Mouse (Mus musculus): Measurements from ENCODE around the gene Dip2b. TPM values are rescaled to one million over a fixed set of nuclear protein-coding genes. Genes with fewer than 3 reads are reported as not detected.

The Dip2b gene
- polyA plus RNA-seq, 1 experiment from 2014 or later, result 15.0 TPM

DNA sequence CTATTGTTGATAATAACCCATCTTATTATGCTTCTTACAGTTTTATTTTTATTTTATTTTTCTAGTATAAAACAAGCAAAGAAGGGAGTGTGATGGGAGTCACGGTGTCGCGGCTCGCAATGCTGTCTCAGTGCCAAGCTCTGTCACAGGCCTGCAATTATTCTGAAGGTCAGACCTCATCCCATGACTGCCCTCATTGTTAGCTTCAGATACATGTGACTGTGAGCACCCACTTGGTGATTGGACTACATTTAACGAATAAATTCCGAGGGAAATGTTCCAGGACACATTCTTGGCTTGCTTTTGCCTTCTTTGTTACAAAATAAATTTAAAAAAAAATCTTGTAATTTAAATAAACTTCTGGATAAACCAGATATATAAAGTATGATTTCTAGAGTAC lies 129.3 kb downstream of the Dip2b start:
- Histone ChIP-seq H3K36me3 (peaks cover 58% of the 10 kb centered on the region), H3K9ac (no peak overlapping the region), H3K9me3 (no peaks in the 10 kb centered on the region), H3K4me2 (replicated peaks) (no peak overlapping the region), H3K27me3 (no peaks in the 10 kb centered on the region), H3K27ac (no peak overlapping the region), H3K4me3 (no peak overlapping the region), H3K4me1 (no peaks in the 10 kb centered on the region)
- 83% methylated on average over 6 of the region's 6 CpGs for WGBS
- ATAC-seq (ENCODE audit: insufficient number of reproducible peaks, insufficient read depth, low FRiP score, low TSS enrichment), result no peak

DNA sequence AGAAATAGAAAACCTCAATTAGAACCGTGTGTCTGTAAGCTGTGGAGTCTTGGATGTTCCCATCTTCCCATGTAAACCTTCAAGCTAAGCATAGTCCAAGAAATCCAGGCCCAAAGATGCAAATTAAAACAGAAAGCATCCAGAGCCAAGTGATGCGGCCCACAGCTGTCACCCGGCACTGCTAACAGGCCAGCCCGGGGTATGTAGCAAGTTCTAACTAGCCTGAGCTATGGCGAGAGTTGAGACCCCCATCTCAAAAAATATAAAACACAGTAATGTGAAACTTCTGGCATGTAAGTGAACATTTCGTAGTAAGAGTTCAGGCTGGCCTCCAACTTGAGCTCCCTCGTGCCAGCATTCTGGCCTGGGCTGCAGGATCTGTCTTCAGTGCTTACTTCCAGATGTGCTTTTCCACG lies 129.7 kb downstream of the Dip2b start:
- H3K9ac ChIP-seq, result no peak overlapping the region
- no peaks in the 10 kb centered on the region for H3K9me3 ChIP-seq
- no peak overlapping the region for H3K4me2 ChIP-seq (replicated peaks)
- H3K27ac ChIP-seq, result peak overlapping the region; percentile 4; the same call in 1 of the 2 replicates
- H3K36me3 ChIP-seq, result peaks cover 61% of the 10 kb centered on the region
- 77% methylated on average over 8 of the region's 8 CpGs for WGBS
- no peaks in the 10 kb centered on the region for H3K27me3 ChIP-seq
- ATAC-seq (ENCODE audit: insufficient number of reproducible peaks, insufficient read depth, low FRiP score, low TSS enrichment), result no peak
- no peak overlapping the region for H3K4me3 ChIP-seq
- H3K4me1 ChIP-seq, result no peaks in the 10 kb centered on the region

DNA sequence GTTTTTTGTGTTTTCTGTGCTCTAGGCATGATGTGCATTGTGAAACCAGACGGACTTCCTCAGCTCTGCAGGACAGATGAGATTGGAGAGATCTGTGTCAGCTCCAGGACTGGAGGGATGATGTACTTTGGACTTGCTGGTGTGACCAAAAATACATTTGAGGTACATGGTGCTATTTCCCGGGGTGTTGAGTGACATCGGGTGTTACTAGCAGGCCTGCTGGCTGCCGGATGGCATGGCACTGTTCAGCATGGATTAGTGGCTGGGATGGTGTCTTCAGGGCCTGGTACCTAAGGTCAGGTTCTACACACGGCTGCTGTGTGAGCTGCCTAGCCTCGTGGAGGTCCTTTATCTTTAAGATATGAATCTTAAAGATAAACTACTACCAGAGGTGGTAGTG lies 136.7 kb downstream of the Dip2b start:
- Histone ChIP-seq H3K9me3 (no peaks in the 10 kb centered on the region), H3K9ac (no peak overlapping the region), H3K27ac (no peak overlapping the region), H3K4me1 (no peaks in the 10 kb centered on the region), H3K36me3 (peaks cover 57% of the 10 kb centered on the region), H3K4me2 (replicated peaks) (no peak overlapping the region), H3K4me3 (no peak overlapping the region), H3K27me3 (no peaks in the 10 kb centered on the region)
- no peak for ATAC-seq (ENCODE audit: insufficient number of reproducible peaks, insufficient read depth, low FRiP score, low TSS enrichment)
- WGBS, result 90% methylated on average over 6 of the region's 6 CpGs

DNA sequence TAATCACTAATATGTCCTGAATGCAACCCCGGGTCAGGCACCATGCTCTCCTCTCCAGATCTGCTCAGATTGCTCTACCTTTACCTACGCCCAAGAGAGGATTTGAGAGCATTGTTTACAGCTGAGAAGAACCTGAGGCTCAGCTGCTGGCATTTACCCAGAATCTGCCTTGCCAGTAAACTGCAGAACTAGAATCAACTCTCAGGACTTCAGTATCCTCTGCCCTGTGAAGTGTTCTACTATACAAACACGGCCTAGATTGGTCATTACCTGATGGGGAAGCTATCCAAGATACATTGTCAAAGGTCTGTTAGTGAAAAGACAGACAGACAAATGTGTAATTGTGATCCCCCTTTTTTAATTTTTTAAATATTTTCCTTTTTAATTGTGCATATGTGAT lies 138.7 kb downstream of the Dip2b start:
- no peak for ATAC-seq (ENCODE audit: insufficient number of reproducible peaks, insufficient read depth, low FRiP score, low TSS enrichment)
- H3K27me3 ChIP-seq, result no peaks in the 10 kb centered on the region
- WGBS, result 88% methylated on average over 3 of the region's 3 CpGs

DNA sequence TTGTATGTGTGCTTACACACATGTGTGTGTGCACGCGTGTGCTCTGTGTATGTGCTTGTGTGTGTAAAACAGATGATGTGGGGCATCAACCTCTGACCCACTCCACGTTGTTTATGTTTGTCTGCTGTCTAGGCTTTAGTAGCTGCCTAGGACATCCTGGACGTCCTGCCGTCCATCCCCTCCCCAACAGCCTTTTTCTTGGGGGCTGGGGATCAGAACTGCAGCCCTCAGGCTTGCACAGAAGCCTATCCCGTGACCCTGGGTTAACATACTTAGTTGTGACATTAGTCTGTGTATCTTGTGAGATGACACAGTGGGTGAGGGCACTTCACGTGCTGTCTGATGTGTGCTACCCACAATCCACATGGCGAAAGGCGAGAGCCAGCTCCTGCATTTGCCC lies 139.1 kb downstream of the Dip2b start:
- Histone ChIP-seq H3K27me3 (no peaks in the 10 kb centered on the region), H3K4me3 (no peak overlapping the region), H3K4me1 (no peaks in the 10 kb centered on the region), H3K27ac (no peak overlapping the region), H3K4me2 (replicated peaks) (no peak overlapping the region), H3K9ac (no peak overlapping the region), H3K9me3 (no peaks in the 10 kb centered on the region), H3K36me3 (peaks cover 55% of the 10 kb centered on the region)
- no peak for ATAC-seq (ENCODE audit: insufficient number of reproducible peaks, insufficient read depth, low FRiP score, low TSS enrichment)
- WGBS, result 87% methylated on average over 9 of the region's 9 CpGs

More for the DNA sequence above, 138.7 kb downstream of the Dip2b start:
- Histone ChIP-seq H3K36me3 (peaks cover 56% of the 10 kb centered on the region), H3K9ac (no peak overlapping the region), H3K4me2 (replicated peaks) (no peak overlapping the region), H3K27ac (no peak overlapping the region), H3K9me3 (no peaks in the 10 kb centered on the region), H3K4me1 (no peaks in the 10 kb centered on the region), H3K4me3 (no peak overlapping the region)

DNA sequence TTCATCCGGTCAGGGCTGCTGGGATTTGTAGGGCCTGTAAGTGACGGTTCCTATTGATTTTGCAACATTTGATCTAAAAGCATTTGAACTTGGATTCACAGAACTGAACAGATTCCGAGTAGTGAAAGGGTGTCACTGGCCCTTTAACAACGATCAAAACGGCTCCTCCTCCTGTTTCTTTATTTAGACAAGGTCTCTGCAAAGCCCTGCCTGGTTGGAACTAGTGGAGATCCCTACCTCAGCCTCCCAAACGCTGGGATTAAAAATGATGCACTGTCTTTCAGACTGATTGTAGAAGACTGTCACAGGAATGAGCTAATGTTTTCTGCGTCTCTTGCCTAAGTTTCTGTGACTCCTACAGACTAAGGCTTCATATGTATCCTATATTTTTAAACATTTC lies 140.0 kb downstream of the Dip2b start:
- WGBS, result 74% methylated on average over 7 of the region's 7 CpGs
- peaks cover 55% of the 10 kb centered on the region for H3K36me3 ChIP-seq

DNA sequence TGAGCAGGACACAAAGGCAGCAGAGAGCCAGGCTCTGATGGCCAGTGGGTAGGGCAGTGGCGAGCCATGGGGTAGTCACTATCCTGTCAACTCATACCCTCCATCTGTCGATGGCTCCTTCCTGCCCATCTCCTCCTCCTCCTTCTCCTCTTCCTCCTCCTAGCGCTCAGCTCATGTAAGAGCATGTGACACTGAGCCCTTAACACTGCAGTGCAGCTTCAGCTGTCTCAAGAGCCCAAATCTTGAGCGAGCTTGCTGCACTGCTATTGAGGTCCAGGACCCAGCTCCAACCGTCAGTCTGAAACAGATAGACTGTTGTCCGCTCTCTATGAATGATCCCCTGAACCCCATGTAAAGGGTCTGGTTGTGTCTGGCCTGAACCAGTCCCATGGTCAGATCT lies 141.2 kb downstream of the Dip2b start:
- H3K36me3 ChIP-seq, result peaks cover 55% of the 10 kb centered on the region
- 90% methylated on average over 6 of the region's 6 CpGs for WGBS
- no peak overlapping the region for H3K27ac ChIP-seq
- no peaks in the 10 kb centered on the region for H3K27me3 ChIP-seq
- H3K9ac ChIP-seq, result no peak overlapping the region
- H3K4me1 ChIP-seq, result no peaks in the 10 kb centered on the region
- H3K4me2 ChIP-seq (replicated peaks), result no peak overlapping the region
- no peak overlapping the region for H3K4me3 ChIP-seq
- no peak for ATAC-seq (ENCODE audit: insufficient number of reproducible peaks, insufficient read depth, low FRiP score, low TSS enrichment)
- H3K9me3 ChIP-seq, result no peaks in the 10 kb centered on the region

More for the DNA sequence above, 140.0 kb downstream of the Dip2b start:
- no peak overlapping the region for H3K27ac ChIP-seq
- H3K27me3 ChIP-seq, result no peaks in the 10 kb centered on the region
- H3K4me3 ChIP-seq, result no peak overlapping the region
- no peak overlapping the region for H3K4me2 ChIP-seq (replicated peaks)
- no peak for ATAC-seq (ENCODE audit: insufficient number of reproducible peaks, insufficient read depth, low FRiP score, low TSS enrichment)
- H3K9ac ChIP-seq, result no peak overlapping the region
- H3K4me1 ChIP-seq, result no peaks in the 10 kb centered on the region
- no peaks in the 10 kb centered on the region for H3K9me3 ChIP-seq

DNA sequence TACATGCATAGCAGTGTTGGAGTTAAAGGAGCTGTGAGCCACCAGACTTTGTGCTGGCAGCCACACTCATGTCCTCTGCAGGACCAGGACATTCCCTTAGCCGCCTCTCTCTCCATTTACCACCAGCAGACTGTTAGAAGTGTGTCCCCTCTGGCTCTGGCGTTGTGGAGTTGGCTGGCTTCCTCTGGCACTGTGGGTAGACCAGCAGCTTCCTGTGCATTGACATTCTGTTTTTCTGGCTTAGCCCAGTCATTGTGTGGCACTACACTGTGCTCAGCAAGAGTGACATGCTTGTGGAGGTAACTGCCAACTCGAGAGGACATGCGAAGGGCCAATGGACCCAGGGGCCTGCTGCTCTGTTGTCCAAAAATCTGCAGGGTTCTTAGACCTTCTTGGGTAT lies 141.8 kb downstream of the Dip2b start:
- 89% methylated on average over 4 of the region's 4 CpGs for WGBS
- Histone ChIP-seq H3K27me3 (no peaks in the 10 kb centered on the region), H3K9ac (no peak overlapping the region), H3K27ac (no peak overlapping the region), H3K4me2 (replicated peaks) (no peak overlapping the region), H3K9me3 (no peaks in the 10 kb centered on the region), H3K36me3 (peaks cover 58% of the 10 kb centered on the region), H3K4me3 (no peak overlapping the region), H3K4me1 (no peaks in the 10 kb centered on the region)
- ATAC-seq (ENCODE audit: insufficient number of reproducible peaks, insufficient read depth, low FRiP score, low TSS enrichment), result no peak

DNA sequence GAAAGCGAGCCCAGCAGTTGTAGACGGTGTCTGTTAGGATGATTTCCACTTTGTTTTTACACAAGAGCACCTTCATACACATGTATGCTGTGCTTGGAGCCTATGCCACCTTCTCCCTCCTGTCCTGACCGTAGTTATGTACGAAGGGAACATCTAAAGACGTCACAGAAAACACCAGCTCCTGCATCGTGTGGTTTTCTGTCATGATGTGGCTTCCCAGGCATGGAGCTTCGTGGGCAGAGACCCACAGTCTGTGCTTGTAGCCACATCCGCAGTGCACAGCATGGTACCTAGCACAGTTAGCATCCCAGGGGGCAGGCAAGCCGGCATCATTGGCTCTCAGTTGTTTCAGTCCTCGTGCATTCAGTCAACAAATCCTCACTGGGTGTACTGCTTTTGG lies 143.4 kb downstream of the Dip2b start:
- Histone ChIP-seq H3K9me3 (no peaks in the 10 kb centered on the region), H3K9ac (no peak overlapping the region), H3K4me2 (replicated peaks) (no peak overlapping the region), H3K27me3 (no peaks in the 10 kb centered on the region), H3K27ac (no peak overlapping the region), H3K4me3 (no peak overlapping the region), H3K36me3 (peaks cover 68% of the 10 kb centered on the region), H3K4me1 (no peaks in the 10 kb centered on the region)
- ATAC-seq (ENCODE audit: insufficient number of reproducible peaks, insufficient read depth, low FRiP score, low TSS enrichment), result no peak
- 84% methylated on average over 10 of the region's 10 CpGs for whole genome bisulfite sequencing

DNA sequence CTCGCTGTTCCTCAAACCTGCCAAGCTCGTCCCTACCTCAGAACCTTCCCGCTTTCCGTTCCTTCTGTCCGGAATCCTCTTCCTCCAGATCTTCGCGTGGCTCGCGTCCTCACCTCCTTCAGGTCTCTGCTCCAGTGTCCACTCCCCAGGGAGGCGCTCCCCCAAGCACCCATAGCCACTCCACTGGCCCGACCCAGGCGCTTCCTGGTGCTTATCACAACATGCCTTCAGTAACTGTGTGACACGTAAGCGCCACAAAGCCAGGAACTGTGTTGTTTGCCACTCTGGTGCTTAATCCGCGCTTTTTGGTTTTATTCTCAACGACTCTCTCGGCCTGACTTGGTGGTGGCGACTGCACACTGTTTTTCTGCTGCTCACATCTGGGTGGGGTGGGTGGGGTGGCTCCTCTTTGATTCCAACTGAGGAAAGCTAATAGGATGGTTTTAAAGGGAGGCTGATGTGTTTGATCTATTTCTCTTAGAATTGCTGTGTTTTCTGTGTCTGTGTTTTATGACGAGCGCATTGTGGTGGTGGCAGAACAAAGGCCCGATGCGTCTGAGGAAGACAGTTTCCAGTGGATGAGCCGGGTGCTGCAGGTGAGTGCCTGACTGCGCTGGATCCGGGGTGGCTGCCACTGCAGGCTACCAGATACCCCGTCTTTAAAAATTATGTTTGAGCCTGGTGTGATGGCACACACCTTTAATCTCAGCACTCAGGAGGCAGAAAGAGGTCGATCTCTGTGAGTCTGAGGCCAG lies 144.2 kb downstream of the Dip2b start:
- WGBS, result 90% methylated on average over 28 of the region's 28 CpGs
- no peak overlapping the region for H3K4me3 ChIP-seq
- H3K9ac ChIP-seq, result no peak overlapping the region
- H3K36me3 ChIP-seq, result peaks cover 73% of the 10 kb centered on the region
- no peaks in the 10 kb centered on the region for H3K9me3 ChIP-seq
- H3K27ac ChIP-seq, result no peak overlapping the region
- no peaks in the 10 kb centered on the region for H3K27me3 ChIP-seq
- ATAC-seq (ENCODE audit: insufficient number of reproducible peaks, insufficient read depth, low FRiP score, low TSS enrichment), result no peak
- H3K4me2 ChIP-seq (replicated peaks), result no peak overlapping the region
- no peaks in the 10 kb centered on the region for H3K4me1 ChIP-seq

DNA sequence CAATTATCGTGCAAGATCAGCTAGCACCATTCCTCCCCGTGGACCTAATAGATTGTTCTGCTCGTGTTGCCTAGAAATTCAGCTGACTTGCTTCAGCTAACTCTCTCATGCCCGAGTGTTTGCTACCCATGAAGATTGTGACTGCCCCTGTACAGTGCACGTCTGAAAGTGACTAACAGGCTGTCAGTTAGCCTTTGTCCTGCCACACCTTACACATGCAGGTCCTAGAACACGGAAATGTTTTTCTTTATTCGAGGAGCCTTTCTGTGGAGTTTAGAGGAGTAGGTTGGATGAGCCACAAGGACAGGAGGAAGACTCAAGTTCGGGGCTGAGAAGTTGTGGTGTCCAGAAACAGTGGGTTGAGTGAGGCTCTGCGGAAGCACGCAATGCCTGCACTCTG lies 145.0 kb downstream of the Dip2b start:
- Histone ChIP-seq H3K27me3 (no peaks in the 10 kb centered on the region), H3K4me1 (no peaks in the 10 kb centered on the region), H3K9ac (no peak overlapping the region), H3K27ac (no peak overlapping the region), H3K36me3 (peaks cover 74% of the 10 kb centered on the region), H3K9me3 (no peaks in the 10 kb centered on the region), H3K4me3 (no peak overlapping the region), H3K4me2 (replicated peaks) (no peak overlapping the region)
- WGBS, result 88% methylated on average over 10 of the region's 10 CpGs
- ATAC-seq (ENCODE audit: insufficient number of reproducible peaks, insufficient read depth, low FRiP score, low TSS enrichment), result no peak

DNA sequence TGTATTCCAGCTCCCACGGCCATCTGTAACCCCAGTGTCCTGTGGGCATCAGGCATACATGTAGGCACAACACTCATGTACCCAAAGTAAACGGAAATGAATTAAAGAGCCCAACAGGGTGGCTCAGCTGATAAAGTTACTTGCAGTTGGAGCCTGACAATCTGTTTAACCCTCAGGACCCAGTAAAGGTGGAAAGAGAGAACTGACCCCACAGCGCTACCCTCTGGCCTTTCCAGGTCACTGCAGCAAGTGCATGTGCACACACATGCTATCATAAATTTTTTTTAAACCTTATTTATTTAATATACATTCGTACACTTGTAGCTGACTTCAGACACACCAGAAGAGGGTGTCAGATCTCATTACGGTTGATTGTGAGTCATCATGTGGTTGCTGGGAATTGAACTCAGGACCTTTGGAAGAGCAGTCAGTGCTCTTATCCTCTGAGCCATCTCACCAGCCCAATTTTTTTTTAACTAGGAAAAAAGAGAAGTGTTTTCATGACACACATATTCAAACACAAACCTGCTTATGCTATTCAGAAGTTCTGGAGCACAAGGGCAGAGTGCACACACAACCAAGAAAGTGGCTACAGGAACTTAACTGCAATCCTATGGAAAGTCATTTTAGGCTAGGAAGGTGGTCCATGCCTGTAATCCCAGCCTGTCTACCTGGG lies 146.5 kb downstream of the Dip2b start:
- ATAC-seq (ENCODE audit: insufficient number of reproducible peaks, insufficient read depth, low FRiP score, low TSS enrichment), result no peak
- Histone ChIP-seq H3K4me1 (no peaks in the 10 kb centered on the region), H3K9ac (no peak overlapping the region), H3K27me3 (no peaks in the 10 kb centered on the region), H3K4me2 (replicated peaks) (no peak overlapping the region), H3K4me3 (no peak overlapping the region), H3K36me3 (peaks cover 83% of the 10 kb centered on the region), H3K9me3 (no peaks in the 10 kb centered on the region), H3K27ac (no peak overlapping the region)
- WGBS, result 85% methylated on average over 5 of the region's 5 CpGs
